Mouse (Mus musculus): ENCODE measurements around the gene Foxo3.

The Foxo3 gene

DNA sequence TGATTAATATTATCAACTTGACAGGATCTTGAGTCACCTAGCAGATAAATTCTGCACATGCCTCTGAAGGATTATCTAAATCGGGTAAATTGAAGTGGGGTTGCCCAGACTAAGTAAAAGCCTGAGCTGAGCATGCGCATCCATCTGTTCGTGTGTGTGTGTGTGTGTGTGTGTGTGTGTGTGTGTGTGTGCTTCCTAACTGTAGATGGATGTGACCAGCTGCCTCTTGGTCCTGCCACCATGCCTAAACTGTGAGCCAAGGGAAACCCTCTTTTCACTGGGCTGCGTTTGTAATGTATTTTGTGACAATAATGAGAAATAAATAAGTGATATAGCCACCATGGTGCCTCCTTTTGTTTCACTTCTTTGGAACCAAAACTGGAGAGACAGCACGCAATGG, 102.3 kb downstream of the Foxo3 start:
- DNase-seq = no peak

GRCm38 (mm10) chr10:42173839-42174238, 102.7 kb downstream of the Foxo3 start:
- DNase-seq = no peak

DNA sequence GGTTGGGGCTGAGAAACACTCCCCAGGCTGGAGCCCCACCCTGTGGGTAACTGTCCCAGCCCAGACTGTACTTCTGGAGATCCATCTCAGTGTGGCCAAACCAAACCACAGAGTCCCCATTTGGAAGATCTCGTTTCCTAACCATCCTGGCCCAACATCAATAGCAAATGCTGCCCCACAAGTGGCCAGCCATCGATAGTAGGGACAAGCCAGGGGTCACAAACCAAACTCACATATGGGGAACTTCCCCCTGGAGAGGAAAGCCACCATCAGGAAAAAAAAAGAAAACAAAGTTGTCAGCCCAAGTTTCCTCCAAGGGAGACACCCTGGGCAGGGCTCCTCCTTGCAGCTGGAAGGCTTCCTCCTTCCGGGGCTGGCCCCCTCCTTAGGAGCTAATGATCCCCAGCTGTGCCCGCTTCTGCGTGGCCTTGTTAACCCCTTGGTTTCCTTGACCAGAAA, 105.6 kb downstream of the Foxo3 start:
- no peak for DNase-seq

- DNase-seq = no peak
Measured at GRCm38 (mm10) chr10:42170201-42170600, 106.4 kb downstream of the Foxo3 start.

- DNase-seq = no peak
Measured at GRCm38 (mm10) chr10:42154727-42155126, 121.8 kb downstream of the Foxo3 start.

DNA sequence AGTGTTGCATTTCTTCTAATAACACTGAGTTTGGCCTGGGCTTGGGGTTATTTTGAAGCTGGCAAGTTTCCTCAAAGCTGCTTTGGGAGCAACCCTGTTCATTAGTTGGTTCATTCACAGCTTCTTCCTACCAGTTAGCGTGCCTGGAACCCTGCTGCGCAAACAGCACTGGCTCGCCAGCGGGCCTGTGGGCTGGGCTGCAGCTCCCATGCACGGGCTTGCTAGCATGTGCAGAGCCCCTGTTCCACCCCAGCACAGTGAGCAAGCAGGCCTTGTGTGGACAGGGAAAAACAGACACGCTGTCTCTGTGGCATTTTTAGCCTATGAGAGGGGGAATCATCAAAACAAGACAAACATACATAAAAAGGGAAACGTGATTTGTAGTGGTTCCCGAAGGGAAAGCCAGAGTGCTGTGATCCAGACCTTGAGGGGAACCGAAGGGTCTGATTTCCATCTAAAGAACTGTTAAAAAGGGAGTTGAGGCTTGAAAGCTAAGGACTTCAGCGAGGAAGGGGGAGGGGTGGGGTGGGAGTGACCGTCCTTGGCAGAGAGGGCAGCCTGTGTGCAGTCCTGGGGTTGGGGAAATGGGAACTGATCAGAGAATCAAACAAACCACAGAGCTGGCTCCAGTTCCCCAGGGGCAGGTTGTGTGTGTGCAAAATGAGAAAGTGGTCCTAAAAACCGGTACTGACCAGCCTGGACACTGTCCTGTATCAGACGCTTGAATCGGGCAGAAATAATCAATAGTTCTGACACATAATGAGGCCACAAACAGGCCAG, 123.9 kb downstream of the Foxo3 start:
- no peak for DNase-seq

GRCm38 (mm10) chr10:42149767-42150166, 126.8 kb downstream of the Foxo3 start:
- no peak for DNase-seq

GRCm38 (mm10) chr10:42148326-42148725, 128.2 kb downstream of the Foxo3 start:
- DNase-seq = no peak

DNA sequence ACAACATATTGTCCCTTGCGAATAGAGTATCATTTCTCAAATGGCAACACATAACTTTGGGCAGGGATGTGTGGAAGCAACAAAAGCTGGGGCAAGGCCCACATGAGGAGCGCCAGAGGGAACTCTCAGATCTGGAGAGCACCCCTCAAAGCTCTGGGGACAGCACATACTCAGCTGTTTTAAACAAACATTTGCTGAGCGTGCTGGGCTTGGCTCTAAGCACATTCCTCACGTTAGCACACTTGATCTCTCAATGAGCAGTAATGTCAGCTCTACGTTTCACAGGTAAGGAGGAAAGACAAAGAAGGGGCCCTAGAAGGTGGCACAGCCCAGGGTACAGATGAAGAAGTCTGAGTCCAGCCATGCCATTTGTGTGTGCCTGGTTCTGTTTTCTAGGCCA, 131.3 kb downstream of the Foxo3 start:
- no peak for DNase-seq

DNA sequence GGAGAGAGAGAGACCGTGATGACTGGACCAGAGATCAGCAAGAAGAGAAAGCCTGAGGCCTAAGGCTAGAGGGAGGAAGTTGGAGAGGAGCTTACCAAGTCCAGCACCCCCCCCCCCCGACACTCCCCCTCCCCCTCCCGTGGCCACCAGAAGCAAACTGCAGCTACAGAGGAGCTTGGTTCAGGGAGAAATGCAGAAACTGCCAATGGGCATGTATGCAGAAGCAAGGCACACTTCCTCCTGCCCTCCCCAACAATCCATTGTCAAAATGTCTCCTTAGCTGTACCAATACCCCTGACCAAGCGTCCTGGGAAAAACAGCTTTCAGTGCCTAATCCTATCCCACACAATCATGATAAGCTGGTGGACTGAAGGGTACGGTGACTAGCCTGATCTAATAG, 131.8 kb downstream of the Foxo3 start:
- no peak for DNase-seq

GRCm38 (mm10) chr10:42144176-42144575, 132.4 kb downstream of the Foxo3 start:
- DNase-seq = no peak

GRCm38 (mm10) chr10:42142791-42143190, 133.8 kb downstream of the Foxo3 start:
- DNase-seq = no peak

DNA sequence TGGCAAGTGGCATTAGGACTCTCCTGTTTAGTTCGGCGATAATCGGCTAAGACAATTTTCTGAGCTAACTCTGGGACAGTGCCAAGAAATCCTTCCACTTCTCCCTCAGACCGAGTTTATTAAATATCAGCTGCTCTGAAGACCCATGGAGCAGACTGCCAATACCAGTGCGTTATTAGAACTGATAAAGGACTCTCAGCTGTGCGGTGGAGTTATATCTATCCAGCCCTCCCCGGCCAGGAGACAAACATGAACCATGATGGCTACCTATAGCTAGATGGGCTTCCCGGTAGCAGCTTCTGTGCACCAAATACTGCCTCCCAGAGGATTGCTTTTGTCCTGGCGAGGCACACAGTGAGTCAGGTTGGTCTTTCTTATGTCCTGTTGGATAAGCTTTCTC, 134.5 kb downstream of the Foxo3 start:
- DNase-seq = no peak

- no peak for DNase-seq
Measured at GRCm38 (mm10) chr10:42139749-42140148, 136.8 kb downstream of the Foxo3 start.

- no peak for DNase-seq
Measured at GRCm38 (mm10) chr10:42134759-42135702, 141.5 kb downstream of the Foxo3 start.
